Mouse (Mus musculus) heart, postnatal 4 days (tissue): ENCODE measurements at regions not wholly inside any gene's neighbourhood (a gene's known extent, or its start where the extent isn't known, plus 50 kb on each side); places are given as distances from the start of the nearest gene placed in this dataset.
A peak's percentile ranks its signal among the peaks of the same experiment; 100 is the strongest.

Experiments
- DNase-seq: peaks from one replicate; pipeline ENCODE4 v3.0.0; 2021

- no peak for DNase-seq
These were observed 234.9 kb upstream of the Map3k1 start for GRCm38 (mm10) chr13:112043524-112044246.

GRCm38 (mm10) chr13:112044372-112044771 lies 235.6 kb upstream of the Map3k1 start:
- DNase-seq = no peak

- DNase-seq = no peak
These were observed 237.7 kb upstream of the Map3k1 start for GRCm38 (mm10) chr13:112046247-112047211.

GRCm38 (mm10) chr13:112047408-112047807 lies 238.6 kb upstream of the Map3k1 start:
- no peak for DNase-seq

GRCm38 (mm10) chr13:112047874-112048273 lies 239.1 kb upstream of the Map3k1 start:
- DNase-seq = no peak

- no peak for DNase-seq
These were observed 239.5 kb upstream of the Map3k1 start for GRCm38 (mm10) chr13:112048327-112048726.

GRCm38 (mm10) chr13:112050892-112051291 lies 237.4 kb upstream of the Ankrd55 start:
- no peak for DNase-seq

- no peak for DNase-seq
These were observed 236.2 kb upstream of the Ankrd55 start for GRCm38 (mm10) chr13:112052011-112052410.

GRCm38 (mm10) chr13:112052456-112052855 lies 235.8 kb upstream of the Ankrd55 start:
- no peak for DNase-seq

GRCm38 (mm10) chr13:112054879-112055371 lies 233.3 kb upstream of the Ankrd55 start:
- DNase-seq = peak; percentile 24

GRCm38 (mm10) chr13:112058218-112058617 lies 230.0 kb upstream of the Ankrd55 start:
- DNase-seq = peak; percentile 22

- DNase-seq = no peak
These were observed 229.5 kb upstream of the Ankrd55 start for GRCm38 (mm10) chr13:112058771-112059170.

GRCm38 (mm10) chr13:112062024-112062423 lies 226.2 kb upstream of the Ankrd55 start:
- no peak for DNase-seq

- no peak for DNase-seq
These were observed 224.7 kb upstream of the Ankrd55 start for GRCm38 (mm10) chr13:112063409-112064111.

GRCm38 (mm10) chr13:112064681-112065080 lies 223.6 kb upstream of the Ankrd55 start:
- DNase-seq = no peak

GRCm38 (mm10) chr13:112067066-112067847 lies 221.0 kb upstream of the Ankrd55 start:
- no peak for DNase-seq

GRCm38 (mm10) chr13:112070757-112071156 lies 217.5 kb upstream of the Ankrd55 start:
- no peak for DNase-seq

GRCm38 (mm10) chr13:112071209-112071955 lies 216.9 kb upstream of the Ankrd55 start:
- DNase-seq = no peak

- DNase-seq = no peak
These were observed 216.3 kb upstream of the Ankrd55 start for GRCm38 (mm10) chr13:112071956-112072314.

GRCm38 (mm10) chr13:112073519-112074406 lies 214.5 kb upstream of the Ankrd55 start:
- no peak for DNase-seq
